Mouse (Mus musculus) midbrain, embryonic 16.5 days (tissue): ENCODE measurements around the gene Nedd9. TPM values are rescaled to one million over a fixed set of nuclear protein-coding genes. Genes with fewer than 3 reads are reported as not detected.

Source experiments
- ATAC-seq: fragments of 200-750 bp; cut with Nextera tagmentation; 2 replicates; pipeline ENCODE4 v1.8.0; 2017; ENCODE audit warnings: moderate TSS enrichment
- H3K27ac ChIP-seq: fragments of 300-500 bp; sonication (generic); 2 replicates; pipeline ENCODE4 v1.5.1; 2014; ENCODE audit warnings: mild to moderate bottlenecking, low read length, mixed read lengths
- H3K27me3 ChIP-seq: fragments of 300-500 bp; sonication (generic); 2 replicates; pipeline ENCODE4 v1.6.1; 2014; ENCODE audit warnings: low read depth, low read length, mixed read lengths; ENCODE audit not compliant: control insufficient read depth, insufficient read depth
- H3K36me3 ChIP-seq: fragments of 300-500 bp; sonication (generic); 2 replicates; pipeline ENCODE4 v1.6.1; 2014; ENCODE audit warnings: mild to moderate bottlenecking, low read length, moderate library complexity, mixed read lengths; ENCODE audit not compliant: control insufficient read depth, insufficient read depth
- H3K4me1 ChIP-seq: fragments of 300-500 bp; sonication (generic); 2 replicates; pipeline ENCODE4 v1.6.1; 2014; ENCODE audit warnings: mild to moderate bottlenecking, low read length, mixed read lengths; ENCODE audit not compliant: control insufficient read depth, insufficient read depth
- H3K4me2 ChIP-seq: fragments of 300-500 bp; sonication (generic); 2 replicates; pipeline ENCODE4 v1.6.1; 2014; ENCODE audit warnings: mild to moderate bottlenecking, low read length, mixed read lengths
- H3K4me3 ChIP-seq: fragments of 300-500 bp; sonication (generic); 2 replicates; pipeline ENCODE4 v1.5.1; 2014; ENCODE audit warnings: low read depth, mild to moderate bottlenecking, low read length, moderate library complexity, mixed read lengths
- H3K9ac ChIP-seq: fragments of 300-500 bp; sonication (generic); 2 replicates; pipeline ENCODE4 v1.6.1; 2014; ENCODE audit warnings: low read depth, low read length, mixed read lengths
- H3K9me3 ChIP-seq: fragments of 300-500 bp; sonication (generic); replicated peaks from 2 replicates; pipeline ENCODE4 v1.6.1; 2014; ENCODE audit warnings: mild to moderate bottlenecking, low read length, mixed read lengths; ENCODE audit not compliant: control insufficient read depth, poor library complexity, severe bottlenecking
- WGBS: fragments of 180-500 bp; shearing (Covaris S2); extraction: QIAGEN DNeasy Blood & Tissue Kit; methylation state at CpG from one replicate; pipeline ENCODE4 v1.1.7; 2014; 5-methylcytosine and 5-hydroxymethylcytosine counted together
- polyA plus RNA-seq: library from polyadenylated mRNA; unstranded; fragments of >200 nt; fragmentation: Nextera tagmentation; extraction: Ambion mirVana; gene quantifications from 2 replicates; pipeline ENCODE4 v1.2.1, GENCODE M21; 2015

The Nedd9 gene
- polyA plus RNA-seq, 1 experiment from 2014 or later: 12.8 TPM

DNA sequence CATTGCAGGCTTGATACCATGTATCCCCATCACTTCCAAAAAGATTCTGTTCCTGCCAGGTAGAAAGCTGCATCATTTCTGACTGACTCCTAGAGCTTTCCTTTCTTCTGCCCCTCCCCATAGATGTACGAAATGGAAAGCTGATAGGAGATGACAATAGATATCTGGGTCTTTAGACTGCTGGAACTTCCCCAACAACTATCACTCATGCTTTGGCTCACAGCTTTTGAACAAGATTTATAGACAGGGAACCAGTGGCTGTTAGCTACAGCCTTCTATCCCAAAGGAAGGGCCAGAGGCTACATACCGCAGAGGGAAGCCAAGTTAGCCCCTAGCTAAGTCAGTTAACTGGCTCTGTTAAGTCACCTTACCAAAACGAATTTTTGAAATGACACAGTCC is 129.6 kb downstream of the Nedd9 start:
- Histone ChIP-seq H3K27ac (no peak overlapping the region), H3K27me3 (no peaks in the 10 kb centered on the region), H3K9ac (peak overlapping the region; percentile 72; the same call in 1 of the 2 replicates), H3K4me1 (peaks cover 34% of the 10 kb centered on the region), H3K9me3 (no peaks in the 10 kb centered on the region), H3K4me3 (peak overlapping the region; percentile 65), H3K36me3 (no peaks in the 10 kb centered on the region), H3K4me2 (peak overlapping the region; percentile 80)
- 24% methylated on average over 3 of the region's 3 CpGs for WGBS
- ATAC-seq: no peak

DNA sequence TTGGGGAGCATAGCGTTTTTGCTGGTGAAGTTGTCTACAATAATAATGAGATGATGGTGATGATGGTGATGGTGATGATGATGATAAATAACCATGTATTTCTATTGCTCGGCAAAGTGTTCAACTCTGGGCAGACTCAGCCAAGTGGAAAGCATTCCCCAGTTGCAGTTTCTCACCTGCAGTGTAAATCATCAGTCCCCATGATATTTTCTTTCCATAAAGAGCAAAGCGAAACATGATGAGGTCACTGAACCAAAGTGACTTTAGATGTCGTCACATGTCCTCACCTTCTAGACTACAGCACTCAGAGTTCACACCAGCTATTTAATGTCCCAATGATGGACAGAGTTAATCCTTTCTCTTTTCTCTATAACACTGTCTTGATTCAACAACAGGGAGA is 130.0 kb downstream of the Nedd9 start:
- Histone ChIP-seq H3K9me3 (no peaks in the 10 kb centered on the region), H3K4me3 (peak overlapping the region; percentile 65), H3K27me3 (no peaks in the 10 kb centered on the region), H3K27ac (no peak overlapping the region), H3K9ac (0 out of 2 replicates have a peak overlapping the region, but pooled peaks have one; percentile 72), H3K36me3 (no peaks in the 10 kb centered on the region), H3K4me2 (peak overlapping the region; percentile 80), H3K4me1 (peaks cover 38% of the 10 kb centered on the region)
- WGBS: 60% methylated on average over 4 of the region's 4 CpGs
- no peak for ATAC-seq

DNA sequence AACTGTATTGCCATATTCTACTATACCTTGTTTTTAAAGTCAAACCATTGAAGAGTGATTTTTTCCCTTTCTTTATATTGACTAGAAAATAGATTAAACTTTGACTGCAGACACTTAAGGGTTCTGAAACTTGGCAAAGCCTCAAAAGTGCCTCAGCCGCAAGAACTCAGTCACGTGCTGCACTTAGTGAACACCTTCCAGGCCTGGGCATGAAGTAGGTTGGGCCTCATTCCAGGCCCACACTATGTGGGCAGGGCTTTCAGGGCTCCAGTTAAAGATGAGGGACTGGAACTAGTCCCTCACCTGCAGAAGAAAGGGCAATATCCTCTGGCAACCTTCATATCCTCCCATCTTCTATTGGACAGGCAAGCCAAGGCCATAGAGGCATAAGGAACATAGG is 131.6 kb downstream of the Nedd9 start:
- Histone ChIP-seq H3K4me2 (peak overlapping the region; percentile 25), H3K9ac (no peak overlapping the region), H3K9me3 (no peaks in the 10 kb centered on the region), H3K36me3 (no peaks in the 10 kb centered on the region), H3K4me3 (no peak overlapping the region), H3K27me3 (no peaks in the 10 kb centered on the region), H3K4me1 (peaks cover 39% of the 10 kb centered on the region), H3K27ac (no peak overlapping the region)
- no peak for ATAC-seq
- WGBS: 55% methylated on average over 2 of the region's 2 CpGs

DNA sequence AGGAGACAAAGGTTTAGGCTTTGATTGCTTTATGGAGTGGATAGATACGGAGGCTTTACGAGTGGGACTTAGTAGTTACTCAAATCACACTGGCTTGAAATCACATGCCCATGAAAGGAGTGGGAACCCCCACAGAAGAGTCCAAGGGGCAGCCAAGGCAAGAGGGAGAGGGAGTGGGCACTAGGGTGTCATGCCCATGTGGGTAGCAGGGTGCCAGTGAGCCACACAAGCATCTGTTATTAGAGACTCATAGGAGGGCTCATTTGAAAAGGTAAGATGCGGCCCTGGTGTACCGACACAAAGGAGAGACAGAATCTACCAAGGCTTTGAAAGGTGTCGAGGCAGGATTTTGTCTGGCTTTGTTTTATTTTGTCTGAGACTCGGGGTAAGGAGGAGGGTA is 132.6 kb downstream of the Nedd9 start:
- Histone ChIP-seq H3K27ac (no peak overlapping the region), H3K27me3 (no peaks in the 10 kb centered on the region), H3K9ac (0 out of 2 replicates have a peak overlapping the region, but pooled peaks have one; percentile 2), H3K4me1 (peaks cover 36% of the 10 kb centered on the region), H3K9me3 (no peaks in the 10 kb centered on the region), H3K36me3 (no peaks in the 10 kb centered on the region), H3K4me2 (peak overlapping the region; percentile 26), H3K4me3 (no peak overlapping the region)
- WGBS: 36% methylated on average over 6 of the region's 6 CpGs
- ATAC-seq: no peak

DNA sequence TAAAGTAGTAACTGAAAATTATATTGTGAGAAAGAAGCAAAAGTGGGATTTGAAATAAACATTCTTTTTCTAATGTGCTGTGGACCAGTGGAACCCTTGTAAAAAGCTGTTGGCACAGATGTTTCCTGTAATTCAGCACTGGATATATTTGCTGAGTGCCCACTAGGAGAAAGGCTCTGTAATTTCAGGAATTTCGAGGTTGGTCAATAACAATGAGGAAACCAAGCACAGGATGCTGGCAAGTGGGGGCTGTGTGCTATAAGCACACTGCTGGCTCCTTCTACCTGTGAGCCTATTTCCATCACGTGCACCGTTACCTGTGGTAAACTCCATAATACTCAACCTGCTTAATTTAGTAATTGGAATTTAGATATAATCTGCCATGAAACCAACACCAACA is 133.5 kb downstream of the Nedd9 start:
- H3K9me3 ChIP-seq: no peaks in the 10 kb centered on the region
- H3K27me3 ChIP-seq: no peaks in the 10 kb centered on the region
- no peak overlapping the region for H3K9ac ChIP-seq
- H3K4me2 ChIP-seq: no peak overlapping the region
- no peak for ATAC-seq
- H3K36me3 ChIP-seq: no peaks in the 10 kb centered on the region
- no peak overlapping the region for H3K4me3 ChIP-seq
- no peak overlapping the region for H3K27ac ChIP-seq
- 85% methylated on average over 3 of the region's 3 CpGs for WGBS
- peaks cover 33% of the 10 kb centered on the region for H3K4me1 ChIP-seq

DNA sequence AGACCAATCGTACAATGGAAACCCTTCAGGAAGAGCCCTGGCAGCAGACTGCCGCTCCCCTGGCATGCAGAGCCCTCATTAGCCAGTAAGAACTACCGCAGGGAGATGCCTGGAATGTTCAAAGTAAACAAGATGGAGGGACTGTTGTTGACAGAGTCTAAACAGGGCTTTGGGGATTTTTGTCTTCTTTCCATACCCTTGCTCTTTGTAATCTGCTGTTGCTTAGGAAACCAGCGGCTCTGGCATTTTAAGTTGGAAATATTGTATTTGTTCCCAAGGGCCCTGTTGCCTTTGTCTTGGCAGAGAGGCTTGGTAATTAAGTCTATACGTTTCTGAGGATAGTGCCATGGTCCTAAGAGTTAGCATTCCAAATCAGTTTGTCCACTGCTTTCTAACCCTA is 134.8 kb downstream of the Nedd9 start:
- 12% methylated on average over 5 of the region's 5 CpGs for WGBS
- Histone ChIP-seq H3K27me3 (no peaks in the 10 kb centered on the region), H3K4me3 (no peak overlapping the region), H3K9me3 (no peaks in the 10 kb centered on the region), H3K4me1 (peaks cover 30% of the 10 kb centered on the region), H3K27ac (peak overlapping the region; percentile 45), H3K9ac (no peak overlapping the region), H3K36me3 (no peaks in the 10 kb centered on the region), H3K4me2 (no peak overlapping the region)
- peak; percentile 73 for ATAC-seq

DNA sequence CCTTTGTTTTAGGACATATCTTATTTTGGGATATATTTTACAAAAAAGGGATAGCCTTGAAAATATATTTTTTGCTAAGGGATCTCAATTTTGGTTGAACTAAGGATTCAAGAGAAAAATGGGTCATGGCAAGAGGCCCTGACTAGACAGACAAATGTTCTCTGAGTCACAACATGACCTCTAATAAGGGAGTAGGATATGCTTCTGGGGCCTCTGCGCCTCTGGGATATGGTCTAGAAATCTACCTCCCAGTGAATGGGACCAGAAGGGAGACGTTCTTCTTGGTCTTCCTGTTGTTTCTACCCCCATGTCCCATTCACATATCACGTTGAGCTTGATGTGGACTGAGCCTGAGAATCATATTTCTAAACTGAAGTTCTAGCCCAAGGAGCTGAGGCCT is 136.6 kb downstream of the Nedd9 start:
- Histone ChIP-seq H3K4me2 (no peak overlapping the region), H3K4me3 (no peak overlapping the region), H3K27me3 (no peaks in the 10 kb centered on the region), H3K4me1 (peaks cover 18% of the 10 kb centered on the region), H3K9ac (no peak overlapping the region), H3K36me3 (no peaks in the 10 kb centered on the region), H3K27ac (no peak overlapping the region), H3K9me3 (no peaks in the 10 kb centered on the region)
- WGBS: 95% methylated on average over 3 of the region's 3 CpGs
- no peak for ATAC-seq

DNA sequence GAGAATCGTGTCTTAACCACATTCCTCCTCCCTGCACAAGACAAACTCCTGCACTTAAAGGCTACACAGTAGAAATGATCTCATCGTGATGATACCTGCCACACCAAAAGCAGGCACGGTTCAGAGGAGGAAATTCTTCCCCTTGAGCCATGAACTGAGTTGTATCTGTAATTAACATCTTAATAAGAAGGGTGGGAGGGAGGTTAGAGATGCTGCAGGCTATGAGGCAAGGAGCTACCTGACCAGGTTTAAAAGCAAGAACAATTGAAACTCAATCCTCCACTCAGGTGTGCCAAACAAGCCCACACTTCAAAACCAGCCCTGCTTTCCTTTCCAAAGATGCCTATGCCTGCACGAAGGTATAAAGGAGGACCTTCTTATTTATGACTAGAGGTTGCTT is 137.4 kb downstream of the Nedd9 start:
- H3K4me1 ChIP-seq: peaks cover 16% of the 10 kb centered on the region
- H3K27me3 ChIP-seq: no peaks in the 10 kb centered on the region
- H3K36me3 ChIP-seq: no peaks in the 10 kb centered on the region
- no peak overlapping the region for H3K9ac ChIP-seq
- no peak for ATAC-seq
- no peak overlapping the region for H3K4me3 ChIP-seq
- no peak overlapping the region for H3K4me2 ChIP-seq
- no peak overlapping the region for H3K27ac ChIP-seq
- H3K9me3 ChIP-seq: no peaks in the 10 kb centered on the region
- 62% methylated on average over 4 of the region's 4 CpGs for WGBS

DNA sequence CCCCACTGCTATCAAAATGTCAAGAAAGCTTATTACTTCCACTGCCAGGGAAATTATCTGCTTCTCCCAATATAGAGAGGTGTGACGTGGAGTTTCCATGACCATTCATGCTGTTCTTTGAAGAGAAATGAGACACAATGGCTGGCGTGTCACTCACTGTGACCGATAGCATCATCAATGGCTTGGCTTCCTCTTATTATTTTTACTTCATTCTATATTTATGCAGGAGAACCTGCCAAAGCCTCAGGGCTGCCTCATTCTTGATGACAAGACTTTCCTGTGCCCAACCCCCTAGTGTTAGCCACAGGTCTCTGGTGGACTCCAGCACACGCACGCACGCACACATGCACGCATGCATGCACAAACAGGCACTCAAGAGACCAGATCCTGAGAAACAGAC is 141.4 kb downstream of the Nedd9 start:
- Histone ChIP-seq H3K4me1 (no peaks in the 10 kb centered on the region), H3K36me3 (no peaks in the 10 kb centered on the region), H3K9ac (no peak overlapping the region), H3K27ac (no peak overlapping the region), H3K9me3 (no peaks in the 10 kb centered on the region), H3K4me2 (no peak overlapping the region), H3K27me3 (no peaks in the 10 kb centered on the region), H3K4me3 (no peak overlapping the region)
- WGBS: 82% methylated on average over 7 of the region's 7 CpGs
- no peak for ATAC-seq

DNA sequence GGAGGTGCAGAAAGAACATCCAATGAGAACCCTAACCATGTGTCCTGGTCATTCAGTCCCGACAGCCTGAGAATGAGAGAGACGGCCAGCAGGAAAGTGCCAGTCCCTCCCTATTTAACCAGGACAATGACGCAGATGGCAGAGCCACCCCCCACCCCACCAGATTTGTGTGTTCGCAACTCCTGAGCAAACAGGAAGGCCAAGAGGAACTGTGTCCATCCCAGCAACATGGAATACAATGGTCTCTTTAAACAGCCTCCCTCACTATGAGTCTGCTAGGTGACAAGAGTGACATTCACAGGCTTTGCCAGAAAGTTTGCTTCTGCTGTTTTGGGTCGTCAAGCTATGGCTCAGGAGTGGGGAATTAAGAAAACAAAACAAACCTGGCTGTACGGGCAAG is 141.9 kb downstream of the Nedd9 start:
- Histone ChIP-seq H3K4me2 (no peak overlapping the region), H3K36me3 (no peaks in the 10 kb centered on the region), H3K27ac (no peak overlapping the region), H3K4me1 (no peaks in the 10 kb centered on the region), H3K9me3 (no peaks in the 10 kb centered on the region), H3K27me3 (no peaks in the 10 kb centered on the region), H3K9ac (no peak overlapping the region), H3K4me3 (no peak overlapping the region)
- ATAC-seq: no peak
- WGBS: 57% methylated on average over 6 of the region's 6 CpGs
